Mouse (Mus musculus) midbrain, embryonic 16.5 days (tissue): ENCODE measurements around the gene Gprasp1. TPM values are rescaled to one million over a fixed set of nuclear protein-coding genes. Genes with fewer than 3 reads are reported as not detected.
"Not testable (repeated sequence)": the region's sequence is repeated elsewhere in the genome, so short reads cannot be mapped to it uniquely, and the experiment has no call there.

Experiments
- ATAC-seq: fragments of 200-750 bp; cut with Nextera tagmentation; 2 replicates; pipeline ENCODE4 v1.8.0; 2017; ENCODE audit warnings: moderate TSS enrichment
- H3K27ac ChIP-seq: fragments of 300-500 bp; sonication (generic); 2 replicates; pipeline ENCODE4 v1.5.1; 2014; ENCODE audit warnings: mild to moderate bottlenecking, low read length, mixed read lengths
- H3K27me3 ChIP-seq: fragments of 300-500 bp; sonication (generic); 2 replicates; pipeline ENCODE4 v1.6.1; 2014; ENCODE audit warnings: low read depth, low read length, mixed read lengths; ENCODE audit not compliant: control insufficient read depth, insufficient read depth
- H3K36me3 ChIP-seq: fragments of 300-500 bp; sonication (generic); 2 replicates; pipeline ENCODE4 v1.6.1; 2014; ENCODE audit warnings: mild to moderate bottlenecking, low read length, moderate library complexity, mixed read lengths; ENCODE audit not compliant: control insufficient read depth, insufficient read depth
- H3K4me1 ChIP-seq: fragments of 300-500 bp; sonication (generic); 2 replicates; pipeline ENCODE4 v1.6.1; 2014; ENCODE audit warnings: mild to moderate bottlenecking, low read length, mixed read lengths; ENCODE audit not compliant: control insufficient read depth, insufficient read depth
- H3K4me2 ChIP-seq: fragments of 300-500 bp; sonication (generic); 2 replicates; pipeline ENCODE4 v1.6.1; 2014; ENCODE audit warnings: mild to moderate bottlenecking, low read length, mixed read lengths
- H3K4me3 ChIP-seq: fragments of 300-500 bp; sonication (generic); 2 replicates; pipeline ENCODE4 v1.5.1; 2014; ENCODE audit warnings: low read depth, mild to moderate bottlenecking, low read length, moderate library complexity, mixed read lengths
- H3K9ac ChIP-seq: fragments of 300-500 bp; sonication (generic); 2 replicates; pipeline ENCODE4 v1.6.1; 2014; ENCODE audit warnings: low read depth, low read length, mixed read lengths
- H3K9me3 ChIP-seq: fragments of 300-500 bp; sonication (generic); replicated peaks from 2 replicates; pipeline ENCODE4 v1.6.1; 2014; ENCODE audit warnings: mild to moderate bottlenecking, low read length, mixed read lengths; ENCODE audit not compliant: control insufficient read depth, poor library complexity, severe bottlenecking
- WGBS: fragments of 180-500 bp; shearing (Covaris S2); extraction: QIAGEN DNeasy Blood & Tissue Kit; methylation state at CpG from one replicate; pipeline ENCODE4 v1.1.7; 2014; 5-methylcytosine and 5-hydroxymethylcytosine counted together
- microRNA counts: library from miRNA; unstranded; fragments of <30 nt; microRNA quantifications from one replicate; lab custom pipeline; 2016
- microRNA-seq: library from miRNA; unstranded; fragments of <30 nt; microRNA quantifications from one replicate; pipeline ENCODE4, GENCODE M21; 2017
- polyA plus RNA-seq: library from polyadenylated mRNA; unstranded; fragments of >200 nt; fragmentation: Nextera tagmentation; extraction: Ambion mirVana; gene quantifications from 2 replicates; pipeline ENCODE4 v1.2.1, GENCODE M21; 2015

Gene Gprasp1
- polyA plus RNA-seq, 1 experiment from 2014 or later: 313 TPM

GRCm38 (mm10) chrX:135804149-135804548 lies 61.6 kb downstream of the Gprasp1 start:
- Histone ChIP-seq H3K4me3 (no peak overlapping the region), H3K27me3 (no peaks in the 10 kb centered on the region), H3K27ac (no peak overlapping the region), H3K4me2 (no peak overlapping the region), H3K9ac (no peak overlapping the region), H3K36me3 (no peaks in the 10 kb centered on the region; the same call in 1 of the 2 replicates), H3K4me1 (no peaks in the 10 kb centered on the region), H3K9me3 (no peaks in the 10 kb centered on the region)
- WGBS: 76% methylated on average over 3 of the region's 3 CpGs
- peak; percentile 60; the same call in 1 of the 2 replicates for ATAC-seq

- H3K4me1 ChIP-seq: no peaks in the 10 kb centered on the region
- no peak overlapping the region for H3K9ac ChIP-seq
- no peak overlapping the region for H3K27ac ChIP-seq
- no peak overlapping the region for H3K4me2 ChIP-seq
- H3K27me3 ChIP-seq: no peaks in the 10 kb centered on the region
- WGBS: 13% methylated on average over 1 of the region's 1 CpGs
- H3K36me3 ChIP-seq: no peaks in the 10 kb centered on the region
- no peaks in the 10 kb centered on the region for H3K9me3 ChIP-seq
- H3K4me3 ChIP-seq: no peak overlapping the region
- no peak for ATAC-seq
Measured at GRCm38 (mm10) chrX:135805780-135806179, 63.2 kb downstream of the Gprasp1 start.

GRCm38 (mm10) chrX:135835896-135836295 lies 93.4 kb downstream of the Gprasp1 start:
- H3K4me1 ChIP-seq, H3K4me3 ChIP-seq, H3K4me2 ChIP-seq, ATAC-seq, H3K27me3 ChIP-seq, H3K9me3 ChIP-seq, H3K27ac ChIP-seq, H3K36me3 ChIP-seq, H3K9ac ChIP-seq: not testable (repeated sequence)
- WGBS: 43% methylated on average over 1 of the region's 1 CpGs

GRCm38 (mm10) chrX:135837896-135838295 lies 95.4 kb downstream of the Gprasp1 start:
- WGBS: 81% methylated on average over 2 of the region's 2 CpGs
- 0 out of 2 replicates have a peak, but pooled peaks cover under 1% of the 10 kb centered on the region for H3K36me3 ChIP-seq
- no peak overlapping the region for H3K9ac ChIP-seq
- no peaks in the 10 kb centered on the region for H3K9me3 ChIP-seq
- peak; percentile 6; the same call in 1 of the 2 replicates for ATAC-seq
- H3K27ac ChIP-seq: peak overlapping the region; percentile 77
- H3K4me1 ChIP-seq: no peaks in the 10 kb centered on the region
- no peaks in the 10 kb centered on the region for H3K27me3 ChIP-seq
- no peak overlapping the region for H3K4me3 ChIP-seq
- peak overlapping the region; percentile 46 for H3K4me2 ChIP-seq

GRCm38 (mm10) chrX:135838521-135839360 lies 96.2 kb downstream of the Gprasp1 start, which contains the start of gene Gprasp2:
Gene Gprasp2 (plus strand): TSS chrX:135839034.
- peak within 1 kb of the TSS; percentile 74 for H3K9ac ChIP-seq
- H3K4me1 ChIP-seq, H3K9me3 ChIP-seq, H3K27me3 ChIP-seq, H3K36me3 ChIP-seq: not testable (repeated sequence)
- H3K4me3 ChIP-seq: peak within 1 kb of the TSS; percentile 59
- peak within 1 kb of the TSS; percentile 77 for H3K27ac ChIP-seq
- WGBS: 16% methylated on average over 21 of the region's 32 CpGs
- peak; percentile 91 for ATAC-seq
- H3K4me2 ChIP-seq: peak within 1 kb of the TSS; percentile 54

GRCm38 (mm10) chrX:135839397-135840391 lies 97.2 kb downstream of the Gprasp1 start:
- H3K4me2 ChIP-seq: peak overlapping the region; percentile 54
- H3K36me3 ChIP-seq: not testable (repeated sequence)

More at GRCm38 (mm10) chrX:135839397-135840391, 97.2 kb downstream of the Gprasp1 start:
- WGBS: 20% methylated on average over 16 of the region's 17 CpGs
- H3K4me1 ChIP-seq, H3K9me3 ChIP-seq, H3K27me3 ChIP-seq: not testable (repeated sequence)
- ATAC-seq: peak; percentile 22
- peak overlapping the region; percentile 77 for H3K27ac ChIP-seq
- peak overlapping the region; percentile 59 for H3K4me3 ChIP-seq
- peak overlapping the region; percentile 74 for H3K9ac ChIP-seq

MicroRNA genes within 50 kb of the gene (microRNA counts, 519-probe panel; counts per million panel counts)
- microRNA mmu-miR-1970 (lab: Ali Mortazavi, UCI): 386 counts per million, percentile 18 among the panel's probes with 10 or more counts

Small RNAs within 50 kb of the gene (microRNA-seq; reads per million reads assigned to microRNA genes)
- not detected for gene Mir1970
- not detected for gene Mir7646

Other genes with a start within 250 kb of the Gprasp1 start
- not detected in 2 replicates for gene AV320801, start 248.1 kb upstream of the Gprasp1 start, polyA plus RNA-seq
- not detected in 2 replicates for gene Nxf7, start 144.0 kb upstream of the Gprasp1 start, polyA plus RNA-seq
- not detected in 2 replicates for gene Prame, start 115.0 kb upstream of the Gprasp1 start, polyA plus RNA-seq
- not detected in 2 replicates for gene Tcp11x2, start 48.9 kb upstream of the Gprasp1 start, polyA plus RNA-seq
- not detected in 2 replicates for gene Tmsb15a, start 17.5 kb upstream of the Gprasp1 start, polyA plus RNA-seq
- 13.4 and 13.7 TPM in 2 replicates for gene Armcx5, start within 50 bp of the Gprasp1 start, polyA plus RNA-seq
- 129 and 136 TPM in 2 replicates for gene Bhlhb9, start 54.9 kb downstream of the Gprasp1 start, polyA plus RNA-seq
- gene Gprasp2, start 96.3 kb downstream of the Gprasp1 start, polyA plus RNA-seq: 261 and 291 TPM in 2 replicates